Mouse (Mus musculus) inflammation-experienced regulatory T-cells, adult 16 weeks (primary cell): ENCODE results near the gene Cxcl9. TPM values are rescaled to one million over a fixed set of nuclear protein-coding genes. Genes with fewer than 3 reads are reported as not detected.

ENCODE experiments used
- polyA plus RNA-seq: library from polyadenylated mRNA; unstranded; fragments of 100-300 nt; shearing (Covaris generic); gene quantifications from one replicate; pipeline ENCODE4 v1.2.1, GENCODE M21; 2017

The Cxcl9 gene
- 0.27 TPM for polyA plus RNA-seq

DNA sequence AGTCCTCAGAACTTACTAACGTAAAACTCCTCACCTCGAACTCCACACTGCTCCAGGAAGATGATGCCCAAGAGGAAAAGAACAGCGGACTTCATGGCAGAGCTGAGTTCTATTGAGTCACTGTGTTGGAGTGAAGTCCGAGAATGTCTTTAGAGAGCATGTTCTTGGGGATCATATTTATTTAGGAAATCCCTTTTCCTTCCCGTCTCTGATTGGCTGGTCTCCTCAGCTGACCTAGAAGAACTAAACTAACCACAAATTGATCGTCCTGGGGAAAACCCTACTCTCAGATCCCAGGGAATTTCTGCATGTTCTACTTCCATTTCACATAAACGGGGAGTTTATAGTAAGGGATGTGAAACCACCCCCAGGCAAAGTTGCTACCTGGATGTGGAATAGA, at the start of gene Cxcl9:
Gene Cxcl9, minus strand, starts transcription at position 151 of the 400 bp plus-strand sequence.

DNA sequence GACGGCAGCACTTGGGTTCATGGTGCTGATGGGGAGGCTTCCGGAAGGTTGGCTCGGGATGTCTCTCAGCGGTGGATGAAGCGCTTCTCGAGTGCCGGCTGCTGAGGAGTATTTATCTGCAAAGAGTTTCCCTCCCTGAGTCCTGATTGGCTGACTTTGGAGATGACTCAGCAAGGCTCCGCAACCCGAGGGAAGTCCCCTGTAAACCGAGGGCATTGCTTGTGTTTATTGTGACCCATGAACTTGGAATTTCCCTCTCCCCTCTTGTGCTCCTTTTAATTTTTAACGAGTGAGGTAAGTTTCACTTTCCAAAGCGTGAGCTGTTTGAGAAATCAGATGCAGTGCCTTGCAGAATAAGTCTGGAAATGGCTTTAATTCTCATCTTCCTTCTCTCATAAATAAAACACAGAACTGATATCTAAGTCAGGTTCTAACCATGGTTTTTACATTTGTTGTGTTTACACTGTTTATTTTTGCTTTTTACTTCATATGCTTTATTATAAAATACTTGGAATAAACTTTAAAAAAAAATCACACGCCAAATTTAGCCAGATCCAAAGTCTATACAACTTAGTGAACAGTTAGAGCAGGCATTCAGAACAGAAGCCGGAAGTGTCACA, 21.0 kb upstream of the Cxcl9 start, which contains the start of gene Cxcl10:
Gene Cxcl10, minus strand, starts transcription at position 96 of the 620 bp plus-strand sequence.

DNA sequence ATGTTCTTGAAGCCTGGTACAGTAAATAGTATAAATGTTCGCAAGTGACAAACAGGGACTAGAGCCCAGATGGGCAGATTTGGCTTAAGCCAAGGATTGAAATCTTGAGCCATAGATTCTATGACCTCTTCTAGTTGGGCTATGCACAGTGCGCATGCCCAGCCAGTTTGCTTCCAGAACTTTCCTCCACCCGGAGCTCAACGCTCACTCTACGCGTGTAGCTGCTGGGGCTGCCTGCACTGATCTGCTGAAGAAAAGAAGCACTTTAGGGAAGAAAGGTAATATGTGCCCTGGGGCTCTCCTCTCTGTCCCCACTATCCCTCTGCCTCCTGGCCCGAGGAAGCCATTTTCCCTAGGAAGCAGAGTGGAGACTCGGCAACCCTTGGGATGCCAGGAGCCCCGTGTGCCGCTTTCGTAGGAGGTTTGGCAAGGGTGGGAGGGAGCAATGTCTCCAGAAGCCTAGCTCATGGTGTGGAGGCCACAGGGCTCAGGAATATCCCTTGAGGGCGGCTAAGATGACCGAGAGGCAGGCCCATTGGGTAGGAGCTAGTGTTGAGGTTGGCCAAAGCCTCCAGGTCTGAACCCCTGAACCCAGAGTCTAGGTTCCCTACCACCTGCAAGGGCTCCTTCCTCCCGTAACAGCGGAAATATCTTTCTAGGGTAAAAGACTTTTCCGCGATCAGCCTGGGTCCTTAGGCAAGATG, 3.9 kb upstream of the Cxcl9 start, which contains the start of gene Art3:
Gene Art3, plus strand, starts transcription at position 193 of the 704 bp plus-strand sequence.

DNA sequence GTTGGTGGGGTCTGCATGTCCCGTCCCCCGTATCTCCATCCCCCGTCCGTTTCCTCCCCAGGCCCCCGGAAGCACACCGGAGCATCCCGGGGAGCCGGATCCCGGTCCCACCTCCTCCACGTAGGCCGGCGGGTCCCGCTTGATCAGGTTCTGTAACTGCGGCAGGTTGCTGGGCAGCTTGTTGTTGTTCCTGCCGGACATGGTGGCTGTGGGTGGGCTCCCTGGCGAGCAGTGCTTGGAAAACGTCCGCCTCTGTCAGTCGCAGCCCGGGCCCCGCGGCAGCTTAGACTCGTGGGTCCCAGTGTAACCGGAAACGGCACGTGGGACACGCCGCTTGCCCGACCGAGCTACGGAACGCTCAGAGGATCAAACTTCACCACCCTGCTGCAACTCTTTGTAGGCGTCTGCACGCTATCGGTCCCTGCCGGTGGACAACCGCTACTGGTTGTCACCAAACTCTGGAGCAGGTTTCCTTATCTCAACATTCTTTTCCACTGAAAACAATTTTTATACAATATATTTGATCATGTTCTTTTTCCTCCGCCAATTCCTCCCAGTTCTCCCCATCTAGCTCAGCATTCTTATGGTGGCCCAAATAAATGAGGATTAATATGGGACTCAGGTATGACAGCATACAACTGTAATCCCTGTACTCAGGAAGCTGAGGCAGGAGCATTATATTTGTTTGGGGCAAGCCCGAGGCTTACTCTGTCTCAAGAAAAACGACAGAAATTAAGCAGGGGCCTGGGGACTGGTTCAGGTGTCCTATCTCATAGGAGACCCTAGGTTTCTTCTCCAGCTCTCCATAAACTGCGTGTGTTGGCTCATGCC, 18.0 kb downstream of the Cxcl9 start, which contains the start of gene Sdad1:
Gene Sdad1, minus strand, starts transcription at position 799 of the 831 bp plus-strand sequence.

DNA sequence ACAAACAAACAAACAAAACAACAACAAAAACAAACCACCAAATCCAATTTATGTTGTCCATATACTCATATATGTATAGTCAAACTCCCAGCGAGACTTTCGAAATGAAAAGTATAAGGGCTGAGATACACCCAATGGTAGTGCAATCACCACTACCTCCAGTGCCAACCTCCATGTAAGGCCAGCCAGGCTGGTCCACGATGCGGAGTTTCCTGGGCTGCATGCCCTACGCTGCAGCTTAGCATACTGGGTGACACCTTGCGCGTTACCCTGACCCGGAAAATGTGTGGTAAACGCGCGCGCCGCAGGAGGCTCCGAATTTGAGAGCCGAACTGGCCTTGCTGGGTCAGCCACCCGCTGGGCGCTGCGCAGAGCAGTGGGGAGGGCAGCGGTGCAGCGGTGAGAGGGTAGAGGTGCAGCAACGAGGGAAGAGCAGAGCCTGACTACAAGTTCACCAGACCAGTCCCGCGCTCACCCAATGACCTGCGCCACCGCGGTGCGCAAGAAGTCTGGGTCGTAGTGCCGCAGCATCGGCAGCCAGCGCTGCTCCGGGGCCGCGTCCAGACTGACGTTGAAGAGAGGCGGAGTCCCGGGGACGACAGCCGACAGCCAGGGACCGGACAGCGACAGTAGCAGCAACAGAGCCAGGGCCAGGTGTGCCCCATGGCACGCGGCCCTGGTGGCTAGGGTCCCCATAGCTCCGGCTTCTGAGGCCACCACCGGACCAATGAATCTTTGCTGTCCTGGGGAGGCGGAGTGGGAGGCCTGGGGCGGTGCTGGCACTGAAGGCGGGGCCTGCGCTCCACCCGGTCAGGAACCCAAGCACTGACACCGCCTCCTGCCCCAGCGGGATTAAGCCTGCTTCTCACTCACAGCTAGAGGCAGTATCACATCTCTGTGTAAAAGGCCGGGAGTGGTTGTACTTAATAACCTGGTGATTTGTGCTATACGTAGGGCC, 50.2 kb downstream of the Cxcl9 start, which contains the start of gene Naaa:
Gene Naaa, minus strand, starts transcription at position 734 of the 958 bp plus-strand sequence.

Other genes with a start within 250 kb of the Cxcl9 start
- 239 TPM for gene G3bp2, start 244.4 kb downstream of the Cxcl9 start, polyA plus RNA-seq
- gene Uso1, start 190.1 kb downstream of the Cxcl9 start, polyA plus RNA-seq, result 68.7 TPM
- not detected for gene U90926, start 112.7 kb downstream of the Cxcl9 start, polyA plus RNA-seq
- gene Ppef2, start 71.8 kb downstream of the Cxcl9 start, polyA plus RNA-seq, result 0.27 TPM
- 15.3 TPM for gene Naaa, start 49.9 kb downstream of the Cxcl9 start, polyA plus RNA-seq
- gene Sdad1, start 17.6 kb downstream of the Cxcl9 start, polyA plus RNA-seq, result 56.1 TPM
- 8.5 TPM for gene Art3, start 3.7 kb upstream of the Cxcl9 start, polyA plus RNA-seq
- 27.8 TPM for gene Cxcl10, start 20.8 kb upstream of the Cxcl9 start, polyA plus RNA-seq
- gene Nup54, start 107.1 kb upstream of the Cxcl9 start, polyA plus RNA-seq, result 50.3 TPM
- 18.8 TPM for gene Scarb2, start 178.8 kb upstream of the Cxcl9 start, polyA plus RNA-seq
- gene Fam47e, start 227.0 kb upstream of the Cxcl9 start, polyA plus RNA-seq, result not detected